Mouse (Mus musculus) cerebellum, adult 2 months (tissue): ENCODE data around the gene Nrcam.

Experiments used
- CTCF ChIP-seq: fragments of 200-500 bp; IDR thresholded peaks from 2 replicates; pipeline ENCODE4 v1.5.1; 2011; ENCODE audit warnings: low read depth, mild to moderate bottlenecking, control low read depth, low read length, moderate library complexity, borderline replicate concordance; ENCODE audit not compliant: insufficient read depth
- POLR2A ChIP-seq: fragments of 200-500 bp; IDR thresholded peaks from 2 replicates; pipeline ENCODE4 v1.6.1; 2011; ENCODE audit warnings: low read length, control low read depth, borderline replicate concordance; ENCODE audit not compliant: insufficient read depth

GRCm38 (mm10) chr12:44601410-44602149 lies 272.9 kb downstream of the Nrcam start:
- TF ChIP-seq CTCF = peak; percentile 76
- no peak for TF ChIP-seq POLR2A
